Mouse (Mus musculus): ENCODE data around the gene Gm32742. TPM values are rescaled to one million over a fixed set of nuclear protein-coding genes. Genes with fewer than 3 reads are reported as not detected.

The Gm32742 gene
- polyA plus RNA-seq, 1 experiment from 2014 or later: 0.03 TPM

DNA sequence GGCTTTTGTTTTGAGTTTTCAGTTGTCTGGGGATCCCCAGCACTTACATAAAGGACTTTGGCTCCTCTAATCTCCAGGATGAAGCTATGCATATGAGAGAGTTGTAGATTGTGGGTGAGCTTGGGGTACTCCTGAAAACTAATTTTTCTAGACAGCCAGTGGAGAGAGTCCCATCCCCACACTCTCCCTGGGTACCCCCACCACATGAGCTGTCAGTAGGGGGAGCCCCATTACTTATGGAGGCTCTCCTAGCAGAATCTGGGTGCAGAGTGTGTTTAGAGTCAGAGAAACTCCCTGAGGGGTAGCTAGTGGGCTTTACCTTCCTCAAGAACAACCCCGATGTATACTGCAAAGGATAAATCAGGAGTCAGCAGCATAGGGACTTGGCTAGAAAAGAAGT is 13.0 kb upstream of the Gm32742 start:
- Histone ChIP-seq H3K27me3 (no peaks in the 10 kb centered on the region), H3K4me2 (no peak overlapping the region), H3K9ac (no peak overlapping the region), H3K36me3 (replicated peaks) (no peaks in the 10 kb centered on the region), H3K27ac (no peak overlapping the region), H3K4me3 (replicated peaks) (no peak overlapping the region), H3K4me1 (no peaks in the 10 kb centered on the region), H3K9me3 (no peaks in the 10 kb centered on the region)
- ATAC-seq (ENCODE audit: low FRiP score): no peak
- WGBS: 100% methylated on average over 1 of the region's 1 CpGs

DNA sequence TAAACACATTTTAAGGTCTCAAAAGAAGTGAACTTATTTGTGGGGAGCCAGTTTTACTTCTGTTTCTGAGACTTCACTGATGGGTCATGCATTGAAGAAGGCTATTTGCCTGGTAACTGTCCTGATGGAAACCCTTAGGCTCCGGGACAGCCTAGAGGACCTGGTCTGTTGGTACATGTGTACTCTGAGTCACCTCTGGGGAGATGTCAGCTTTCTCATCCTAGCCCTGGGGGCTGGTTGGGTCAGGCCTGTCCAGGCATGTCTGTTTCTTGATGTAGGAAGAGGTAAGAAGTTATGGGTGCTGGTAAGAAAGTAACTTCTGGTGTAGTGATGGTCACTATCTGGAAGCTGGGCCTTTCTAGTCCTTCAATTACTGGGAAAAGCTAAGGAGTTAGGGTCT is 10.4 kb upstream of the Gm32742 start:
- no peak overlapping the region for H3K4me2 ChIP-seq
- no peak for ATAC-seq (ENCODE audit: low FRiP score)
- WGBS: 97% methylated on average over 1 of the region's 1 CpGs
- H3K9me3 ChIP-seq: no peaks in the 10 kb centered on the region
- no peak overlapping the region for H3K27ac ChIP-seq
- H3K4me3 ChIP-seq (replicated peaks): no peak overlapping the region
- no peaks in the 10 kb centered on the region for H3K27me3 ChIP-seq
- no peak overlapping the region for H3K9ac ChIP-seq
- H3K36me3 ChIP-seq (replicated peaks): no peaks in the 10 kb centered on the region
- H3K4me1 ChIP-seq: no peaks in the 10 kb centered on the region

DNA sequence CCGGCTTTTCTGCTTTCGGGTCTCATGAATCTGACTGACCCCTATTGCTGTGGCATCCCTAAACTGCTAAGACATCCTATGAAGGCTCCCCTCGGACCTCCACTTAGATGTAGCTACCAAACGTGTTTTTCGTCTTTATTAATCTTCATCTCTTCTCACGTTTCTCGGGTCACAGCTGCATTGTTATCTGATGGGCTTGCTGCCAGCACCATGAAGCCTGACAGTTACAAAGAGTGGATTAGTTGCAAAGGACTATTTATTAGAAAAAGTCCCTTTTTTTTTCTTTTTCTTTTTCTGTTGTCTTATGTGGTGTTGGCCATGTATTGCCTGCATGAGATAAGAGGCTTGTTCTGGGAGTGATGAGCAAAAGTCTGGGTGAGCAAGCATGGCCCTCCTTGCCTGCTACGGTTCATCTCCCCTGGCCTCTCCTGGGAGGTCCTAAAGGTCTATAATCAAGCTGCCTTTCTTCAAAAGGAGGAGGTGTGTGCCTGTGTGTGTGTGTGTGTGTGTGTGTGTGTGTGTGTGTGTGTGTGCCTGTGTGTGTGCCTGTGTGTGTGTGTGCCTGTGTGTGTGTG is 9.7 kb upstream of the Gm32742 start:
- ATAC-seq (ENCODE audit: low FRiP score): no peak
- no peaks in the 10 kb centered on the region for H3K9me3 ChIP-seq
- H3K4me2 ChIP-seq: no peak overlapping the region
- no peak overlapping the region for H3K4me3 ChIP-seq (replicated peaks)
- H3K4me1 ChIP-seq: no peaks in the 10 kb centered on the region
- no peak overlapping the region for H3K9ac ChIP-seq
- 67% methylated on average over 8 of the region's 8 CpGs for WGBS
- H3K27me3 ChIP-seq: no peaks in the 10 kb centered on the region
- no peaks in the 10 kb centered on the region for H3K36me3 ChIP-seq (replicated peaks)
- H3K27ac ChIP-seq: no peak overlapping the region

DNA sequence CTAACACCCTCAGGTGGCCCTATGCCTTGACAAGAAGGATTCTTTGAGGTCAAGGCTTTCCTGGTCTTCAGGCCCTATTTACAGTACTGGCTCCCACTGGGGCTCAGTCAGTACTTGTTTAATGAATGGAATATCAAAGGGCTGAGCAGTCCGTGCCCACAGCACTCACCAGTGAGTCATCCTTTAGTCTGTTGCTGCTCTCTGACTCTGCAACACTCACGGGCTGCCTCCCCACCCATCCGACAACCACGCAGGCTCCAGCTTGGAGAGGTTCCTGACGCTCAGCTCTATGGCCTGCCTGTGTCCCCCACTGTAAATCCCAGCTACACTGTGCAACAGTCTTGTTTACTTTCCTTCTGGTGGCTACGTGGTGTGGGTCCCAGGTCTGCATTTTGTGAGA is 5.0 kb upstream of the Gm32742 start:
- 80% methylated on average over 6 of the region's 6 CpGs for WGBS

DNA sequence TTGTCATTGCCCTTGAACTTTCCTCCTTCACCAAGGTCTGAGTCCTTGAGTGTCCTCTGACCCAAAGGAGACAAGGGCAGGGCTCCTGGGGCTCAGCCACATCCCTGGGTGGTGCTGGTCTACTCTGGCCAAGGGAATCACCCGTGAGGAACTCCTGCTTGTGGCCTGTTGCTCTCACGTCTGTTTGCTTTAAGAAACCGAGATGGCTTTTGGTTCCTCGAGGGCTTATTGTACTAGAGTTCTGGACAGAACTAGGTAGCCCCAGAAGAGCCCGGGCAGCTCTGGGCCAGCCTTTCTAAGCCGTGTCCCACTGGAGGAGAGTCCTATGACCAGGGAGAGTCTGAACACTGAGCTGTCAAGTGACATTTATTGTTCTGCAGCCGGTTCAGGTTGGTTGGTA is 3.8 kb upstream of the Gm32742 start:
- 88% methylated on average over 7 of the region's 7 CpGs for WGBS
- no peak overlapping the region for H3K27ac ChIP-seq
- H3K27me3 ChIP-seq: no peaks in the 10 kb centered on the region
- H3K4me2 ChIP-seq: no peak overlapping the region
- no peaks in the 10 kb centered on the region for H3K9me3 ChIP-seq
- no peak overlapping the region for H3K4me3 ChIP-seq (replicated peaks)
- ATAC-seq (ENCODE audit: low FRiP score): no peak
- H3K36me3 ChIP-seq (replicated peaks): no peaks in the 10 kb centered on the region
- no peaks in the 10 kb centered on the region; the same call in 1 of the 2 replicates for H3K4me1 ChIP-seq
- no peak overlapping the region for H3K9ac ChIP-seq

More for the DNA sequence above, 5.0 kb upstream of the Gm32742 start:
- no peaks in the 10 kb centered on the region for H3K36me3 ChIP-seq (replicated peaks)
- H3K9me3 ChIP-seq: no peaks in the 10 kb centered on the region
- no peaks in the 10 kb centered on the region for H3K27me3 ChIP-seq
- no peaks in the 10 kb centered on the region; the same call in 1 of the 2 replicates for H3K4me1 ChIP-seq
- H3K4me3 ChIP-seq (replicated peaks): no peak overlapping the region
- H3K9ac ChIP-seq: no peak overlapping the region
- no peak for ATAC-seq (ENCODE audit: low FRiP score)
- no peak overlapping the region for H3K27ac ChIP-seq
- H3K4me2 ChIP-seq: no peak overlapping the region

DNA sequence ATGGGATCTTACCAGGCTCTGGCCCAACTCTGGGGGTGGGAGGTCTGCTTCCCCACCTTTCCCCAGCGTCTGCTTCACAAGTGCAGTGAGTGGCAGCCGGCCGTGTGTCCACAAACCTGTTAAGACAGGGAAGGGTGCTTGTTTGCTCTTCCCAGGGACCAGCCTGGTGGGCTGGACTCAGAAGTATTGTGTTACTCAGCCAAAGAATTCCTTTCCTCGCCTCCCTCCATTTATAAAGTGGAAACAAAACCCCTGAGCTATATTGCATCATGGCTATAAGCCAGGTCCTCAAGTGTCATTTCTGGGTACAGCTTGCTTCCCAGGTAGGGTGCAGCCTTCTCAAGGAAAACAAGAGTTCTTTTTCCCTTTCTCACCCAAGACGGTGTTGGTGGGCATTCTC is 3.4 kb upstream of the Gm32742 start:
- WGBS: 74% methylated on average over 5 of the region's 5 CpGs
- no peak overlapping the region for H3K4me2 ChIP-seq
- no peak overlapping the region for H3K4me3 ChIP-seq (replicated peaks)
- no peak overlapping the region for H3K27ac ChIP-seq
- H3K36me3 ChIP-seq (replicated peaks): no peaks in the 10 kb centered on the region
- H3K9me3 ChIP-seq: no peaks in the 10 kb centered on the region
- H3K9ac ChIP-seq: no peak overlapping the region
- ATAC-seq (ENCODE audit: low FRiP score): no peak
- H3K4me1 ChIP-seq: no peaks in the 10 kb centered on the region; the same call in 1 of the 2 replicates
- no peaks in the 10 kb centered on the region for H3K27me3 ChIP-seq

DNA sequence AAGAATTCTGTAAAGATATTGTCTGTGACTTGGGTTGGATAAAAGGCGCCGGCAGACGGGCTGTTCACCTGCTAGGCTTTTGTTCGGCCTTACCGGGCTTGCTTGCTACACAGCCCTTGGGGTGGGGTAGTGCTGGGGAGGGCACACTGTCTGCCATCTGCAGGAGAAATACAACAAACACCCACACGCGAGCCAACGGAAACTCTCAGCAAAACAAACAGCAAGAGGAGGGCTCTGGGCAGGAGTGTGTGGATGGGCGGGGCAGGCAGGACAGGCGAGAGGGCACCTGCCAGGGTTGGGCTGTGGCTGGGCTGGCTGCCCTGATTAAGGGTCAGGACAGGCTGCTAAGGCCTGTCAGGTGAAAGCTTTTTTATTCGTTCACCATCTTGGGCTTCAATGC is 2.6 kb upstream of the Gm32742 start:
- no peak for ATAC-seq (ENCODE audit: low FRiP score)
- WGBS: 53% methylated on average over 11 of the region's 11 CpGs
- Histone ChIP-seq H3K36me3 (replicated peaks) (no peaks in the 10 kb centered on the region), H3K27ac (no peak overlapping the region), H3K4me3 (replicated peaks) (no peak overlapping the region), H3K27me3 (no peaks in the 10 kb centered on the region), H3K4me2 (no peak overlapping the region), H3K9me3 (no peaks in the 10 kb centered on the region), H3K9ac (no peak overlapping the region), H3K4me1 (no peaks in the 10 kb centered on the region; the same call in 1 of the 2 replicates)

DNA sequence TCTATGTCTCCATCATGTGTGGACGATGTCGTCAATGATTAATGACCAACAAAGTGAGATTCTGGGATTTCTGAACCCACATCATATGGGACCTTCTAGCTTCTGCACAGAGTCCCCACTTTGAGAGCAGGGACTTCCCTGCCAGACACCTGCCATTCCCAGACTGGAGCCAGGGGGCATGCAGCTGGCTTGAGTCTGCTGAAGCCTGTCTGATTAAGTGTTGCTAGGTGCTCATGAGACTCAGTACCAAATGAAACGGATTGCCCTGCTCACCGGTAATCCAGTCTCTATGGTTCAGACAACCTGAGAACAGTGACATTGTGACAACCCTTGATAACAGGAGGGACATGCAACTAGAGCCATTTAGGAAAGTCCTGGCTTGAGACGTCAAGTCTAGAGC is 1.3 kb downstream of the Gm32742 start:
- H3K36me3 ChIP-seq (replicated peaks): no peaks in the 10 kb centered on the region
- WGBS: 87% methylated on average over 5 of the region's 5 CpGs
- no peak overlapping the region for H3K4me3 ChIP-seq (replicated peaks)
- no peak overlapping the region for H3K4me2 ChIP-seq
- H3K9me3 ChIP-seq: no peaks in the 10 kb centered on the region
- H3K4me1 ChIP-seq: no peaks in the 10 kb centered on the region; the same call in 1 of the 2 replicates
- H3K27me3 ChIP-seq: peaks cover 13% of the 10 kb centered on the region
- no peak overlapping the region for H3K27ac ChIP-seq
- H3K9ac ChIP-seq: no peak overlapping the region
- ATAC-seq (ENCODE audit: low FRiP score): no peak

DNA sequence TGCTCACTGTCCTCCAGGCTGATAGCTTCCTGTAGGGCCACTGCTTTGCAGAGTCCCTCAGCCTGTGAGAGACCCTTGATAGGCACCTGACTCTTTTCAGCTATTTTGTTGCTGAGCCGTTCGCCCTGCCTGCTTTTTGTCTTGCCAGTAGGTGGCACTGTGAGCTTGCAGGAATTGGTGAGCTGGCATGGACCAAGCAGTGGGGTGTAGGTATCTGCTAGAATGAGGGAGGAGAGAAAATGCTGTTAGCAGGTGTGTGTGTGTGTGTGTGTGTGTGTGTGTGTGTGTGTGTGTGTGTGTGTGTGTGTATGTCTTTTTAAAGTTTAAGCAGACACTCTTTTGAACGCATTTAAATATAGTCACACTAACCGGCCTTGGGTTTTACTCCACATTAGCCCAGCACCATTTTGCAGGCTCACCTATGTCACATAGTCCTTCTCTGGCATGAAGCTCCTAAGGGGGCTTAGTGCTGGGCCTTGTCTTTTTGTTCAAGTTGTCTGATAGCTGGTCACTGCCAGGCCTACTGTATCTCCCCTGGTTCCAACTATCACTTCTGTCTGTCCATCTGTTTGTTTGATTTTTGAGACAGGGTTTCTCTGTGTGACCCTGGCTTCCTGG is 3.4 kb downstream of the Gm32742 start:
- no peak overlapping the region for H3K4me2 ChIP-seq

DNA sequence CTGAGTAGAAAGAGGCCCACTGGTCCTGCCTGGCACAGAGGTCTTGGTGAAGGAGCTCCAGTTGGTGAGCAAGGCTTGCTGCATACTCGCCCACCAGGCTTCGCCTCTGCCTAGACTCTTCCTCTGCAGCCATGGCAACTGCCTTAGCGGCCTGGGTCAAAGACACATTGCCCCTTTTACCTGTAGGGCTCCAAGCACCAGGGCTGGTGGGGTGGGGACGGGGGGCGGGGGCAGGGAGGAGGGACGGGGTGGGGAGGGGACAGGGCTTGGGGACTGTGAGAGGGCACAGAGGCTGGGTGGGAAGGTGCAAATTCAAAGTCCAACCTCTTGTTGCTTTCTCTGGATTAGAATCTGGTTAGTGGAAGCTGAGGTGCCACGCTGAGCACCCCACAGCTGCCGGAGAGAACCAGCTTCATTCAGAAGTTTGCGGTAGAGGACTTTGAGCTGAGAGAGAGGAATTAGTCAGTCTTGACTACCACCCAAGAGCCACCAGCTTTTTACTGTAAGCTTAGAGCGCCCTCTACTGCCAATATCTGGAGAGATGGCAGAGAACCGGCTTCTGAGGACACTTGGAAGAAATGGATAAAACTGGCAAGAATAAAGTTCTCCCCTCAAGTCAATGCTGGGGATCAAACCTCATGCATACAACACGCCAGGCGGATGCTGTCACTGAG is 13.1 kb downstream of the Gm32742 start:
- Histone ChIP-seq H3K27ac (no peak overlapping the region), H3K4me2 (peak overlapping the region; percentile 29)
- 23% methylated on average over 13 of the region's 13 CpGs for WGBS

More for the DNA sequence above, 3.4 kb downstream of the Gm32742 start:
- 32% methylated on average over 4 of the region's 4 CpGs for WGBS
- no peaks in the 10 kb centered on the region for H3K9me3 ChIP-seq
- no peak overlapping the region for H3K9ac ChIP-seq
- H3K27me3 ChIP-seq: peaks cover 13% of the 10 kb centered on the region
- no peaks in the 10 kb centered on the region for H3K4me1 ChIP-seq
- no peak overlapping the region for H3K27ac ChIP-seq
- H3K4me3 ChIP-seq (replicated peaks): no peak overlapping the region
- no peaks in the 10 kb centered on the region for H3K36me3 ChIP-seq (replicated peaks)
- ATAC-seq (ENCODE audit: low FRiP score): peak; percentile 57; the same call in 1 of the 2 replicates

DNA sequence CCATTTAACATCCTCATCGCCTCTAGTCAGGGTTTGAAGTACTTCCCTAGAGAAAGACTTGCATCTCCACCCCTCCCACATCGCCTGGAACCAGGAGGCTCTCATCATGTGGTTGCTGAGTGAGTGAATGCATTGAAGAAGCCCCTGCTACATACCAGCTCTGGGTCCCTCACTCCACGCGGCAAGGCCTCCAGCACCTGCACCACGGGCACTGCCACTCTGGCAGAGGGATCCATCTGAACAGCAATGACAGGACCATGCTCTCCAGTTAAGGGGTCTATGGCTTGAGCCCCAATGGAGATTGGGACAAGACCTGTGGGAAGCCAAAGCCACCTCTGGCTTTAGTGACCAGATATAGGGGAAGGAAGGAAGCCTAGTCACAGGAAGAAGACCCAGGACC is 18.0 kb downstream of the Gm32742 start:
- Histone ChIP-seq H3K9ac (no peak overlapping the region), H3K9me3 (no peaks in the 10 kb centered on the region), H3K4me3 (replicated peaks) (no peak overlapping the region), H3K36me3 (replicated peaks) (no peaks in the 10 kb centered on the region), H3K4me1 (peaks cover 5% of the 10 kb centered on the region; the same call in 1 of the 2 replicates), H3K4me2 (no peak overlapping the region), H3K27ac (no peak overlapping the region), H3K27me3 (0 out of 2 replicates have a peak, but pooled peaks cover 4% of the 10 kb centered on the region)
- WGBS: 89% methylated on average over 5 of the region's 5 CpGs
- ATAC-seq (ENCODE audit: low FRiP score): no peak

More for the DNA sequence above, 13.1 kb downstream of the Gm32742 start:
- Histone ChIP-seq H3K4me3 (replicated peaks) (peak overlapping the region; percentile 2; the same call in 1 of the 2 replicates), H3K9ac (no peak overlapping the region), H3K4me1 (peaks cover 5% of the 10 kb centered on the region; the same call in 1 of the 2 replicates), H3K36me3 (replicated peaks) (no peaks in the 10 kb centered on the region), H3K9me3 (no peaks in the 10 kb centered on the region), H3K27me3 (peaks cover 13% of the 10 kb centered on the region; the same call in 1 of the 2 replicates)
- ATAC-seq (ENCODE audit: low FRiP score): peak; percentile 41; the same call in 1 of the 2 replicates

DNA sequence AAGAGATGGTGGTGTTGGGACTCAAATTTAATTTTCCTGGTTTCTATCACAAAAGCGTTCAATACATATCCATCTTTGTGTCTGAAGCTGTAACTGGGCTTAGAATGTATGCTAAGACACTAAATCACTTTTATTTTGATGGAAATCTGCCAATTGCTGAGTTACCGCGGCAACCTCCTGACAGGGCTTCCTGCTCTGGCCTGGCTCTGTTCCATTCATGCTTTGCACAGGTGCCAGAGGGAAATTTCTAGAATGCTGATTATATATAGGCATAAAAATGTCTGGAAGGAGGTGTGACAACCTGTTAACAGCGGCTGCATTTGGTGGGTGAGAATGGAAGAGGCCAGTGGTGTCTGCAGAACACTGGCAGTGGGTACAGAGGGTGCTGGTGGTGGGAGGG is 18.8 kb downstream of the Gm32742 start:
- Histone ChIP-seq H3K9me3 (no peaks in the 10 kb centered on the region), H3K36me3 (replicated peaks) (no peaks in the 10 kb centered on the region), H3K9ac (no peak overlapping the region), H3K4me3 (replicated peaks) (no peak overlapping the region), H3K4me1 (no peaks in the 10 kb centered on the region), H3K27ac (no peak overlapping the region), H3K27me3 (0 out of 2 replicates have a peak, but pooled peaks cover 4% of the 10 kb centered on the region), H3K4me2 (no peak overlapping the region)
- 88% methylated on average over 4 of the region's 4 CpGs for WGBS
- ATAC-seq (ENCODE audit: low FRiP score): no peak

All from forebrain, embryonic 12.5 days (tissue).